Mouse (Mus musculus) gastrocnemius, adult 18-20 months (tissue): ENCODE data around the gene Il21. TPM values are rescaled to one million over a fixed set of nuclear protein-coding genes. Genes with fewer than 3 reads are reported as not detected.

Experiments used
- DNase-seq: peaks from one replicate; pipeline ENCODE4 v3.0.0; 2021; ENCODE audit warnings: low spot score
- microRNA-seq: library from miRNA; unstranded; fragments of <30 nt; microRNA quantifications from one replicate; pipeline ENCODE4 v1.2.0, GENCODE M21; 2021
- total RNA-seq, 2 experiments: library from RNA; stranded (reverse); gene quantifications; 2 replicates each; pipeline ENCODE4 v1.2.3; 2021

Gene Il21
- total RNA-seq, 2 experiments from 2014 or later, result not detected

- no peak for DNase-seq
Observed at GRCm38 (mm10) chr3:37191953-37192352, 40.5 kb downstream of the Il21 start.

- DNase-seq, result no peak
Observed at GRCm38 (mm10) chr3:37185534-37185933, 46.9 kb downstream of the Il21 start.

DNA sequence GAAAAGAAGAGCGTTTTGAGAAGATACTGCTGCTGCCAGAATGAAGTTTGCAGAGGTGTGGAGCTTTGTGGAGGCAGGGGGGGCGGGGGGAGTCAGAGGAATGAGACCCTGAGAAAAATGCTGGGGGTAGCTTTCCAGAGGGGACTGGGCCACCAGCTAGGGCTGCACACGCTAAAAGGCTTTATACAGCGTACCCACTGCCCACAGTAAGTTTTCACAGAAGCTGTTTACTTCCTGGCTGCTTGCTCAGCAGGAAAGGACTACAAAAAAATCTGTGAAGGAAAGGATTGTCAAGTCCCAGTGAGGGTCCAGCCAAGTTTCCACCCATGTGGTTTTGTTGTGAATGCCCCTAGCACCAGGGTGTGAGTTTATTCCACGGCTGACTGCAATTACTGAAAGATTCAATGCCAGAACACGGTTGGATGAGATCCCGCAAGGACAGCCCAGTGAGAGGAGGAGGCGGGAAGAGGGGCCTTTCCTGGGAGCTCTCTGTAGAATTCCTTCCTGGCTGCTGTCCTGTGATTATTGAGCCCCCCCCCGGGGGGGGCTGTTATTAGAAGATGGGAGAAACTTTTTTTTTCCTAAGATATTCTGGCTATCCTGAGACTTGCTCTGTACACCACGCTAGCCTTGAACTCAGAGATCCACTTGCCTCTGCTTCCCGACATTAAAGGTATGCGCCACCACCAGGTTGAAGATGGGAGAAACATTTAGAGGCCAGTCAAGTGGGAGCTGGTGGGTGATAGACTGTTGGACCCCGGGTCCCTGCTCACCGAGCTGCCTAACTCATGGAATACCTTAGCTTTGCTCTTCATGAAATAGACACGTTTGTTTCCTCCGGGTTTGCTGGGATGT lies 49.8 kb downstream of the Il21 start:
- DNase-seq, result peak; percentile 35

DNA sequence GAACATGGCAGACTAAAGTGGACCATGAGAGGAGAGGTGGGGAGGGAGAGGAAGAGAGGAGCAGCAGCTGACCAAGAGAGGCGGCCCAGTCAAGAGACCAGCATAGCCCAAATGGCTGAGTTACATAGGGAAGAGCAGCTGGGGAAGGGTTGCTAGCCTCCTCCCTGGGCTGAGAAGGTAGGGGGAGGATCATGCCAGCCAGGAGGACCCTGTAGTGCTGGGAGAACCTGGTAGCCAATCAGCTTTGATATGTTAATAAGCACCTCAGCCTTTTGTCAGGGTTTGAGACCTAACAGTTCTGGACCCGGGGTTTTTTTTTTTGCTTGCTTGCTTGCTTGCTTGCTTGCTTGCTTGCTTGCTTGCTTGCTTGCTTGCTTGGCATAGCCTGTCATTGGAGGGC lies 51.4 kb downstream of the Il21 start:
- no peak for DNase-seq

DNA sequence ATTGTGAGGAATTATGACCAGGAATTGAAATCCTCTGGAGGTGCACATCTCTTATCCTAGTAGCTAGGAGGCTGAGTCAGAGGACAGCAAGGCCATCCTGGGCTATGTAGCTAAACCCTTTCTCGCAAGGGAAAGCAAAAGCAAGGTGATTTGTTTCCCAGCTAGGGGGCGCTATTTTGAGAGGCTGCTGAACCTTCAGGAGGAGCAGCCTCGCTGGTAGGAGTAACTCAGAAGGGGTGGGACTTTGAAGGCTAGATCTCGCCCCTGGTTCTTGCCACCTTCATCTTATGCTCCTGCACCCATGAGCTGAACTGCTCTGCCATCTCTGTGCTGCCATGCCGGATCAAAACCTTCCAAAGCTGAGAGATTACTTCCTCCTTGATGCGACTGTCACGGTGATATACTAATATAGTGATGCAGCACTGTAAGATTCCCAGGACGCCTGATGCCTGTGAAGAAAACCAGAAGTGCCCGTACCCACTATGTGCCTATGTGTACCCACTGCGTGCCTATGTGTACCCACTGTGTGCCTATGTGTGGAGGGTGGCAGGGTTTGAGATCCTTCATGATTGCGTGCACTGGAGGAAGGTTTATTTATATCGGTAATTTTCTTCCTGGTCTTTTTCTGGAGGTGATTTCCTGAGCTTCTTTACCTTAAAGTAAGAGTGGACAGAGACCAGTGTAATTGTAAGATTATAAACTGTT lies 52.2 kb downstream of the Il21 start:
- DNase-seq, result no peak

DNA sequence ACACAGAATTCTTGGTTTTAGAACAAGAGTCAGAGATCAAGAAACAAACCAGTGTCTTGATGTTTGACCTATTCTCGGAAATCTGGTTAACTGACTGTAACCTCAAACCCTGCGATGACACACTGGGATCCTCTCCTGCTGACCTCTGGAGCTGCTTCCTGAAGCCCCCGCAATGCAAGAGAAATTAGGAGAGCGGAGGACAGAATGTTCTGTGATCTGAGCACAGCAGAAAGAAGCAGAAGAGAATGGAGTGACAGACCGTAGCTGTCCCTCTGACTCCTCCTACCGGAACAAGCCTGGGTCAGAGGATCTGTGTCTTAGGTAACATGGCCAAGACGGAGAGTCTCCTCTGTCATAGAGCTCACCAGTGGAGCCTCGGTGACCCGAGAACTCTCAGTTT lies 53.0 kb downstream of the Il21 start:
- no peak for DNase-seq

DNA sequence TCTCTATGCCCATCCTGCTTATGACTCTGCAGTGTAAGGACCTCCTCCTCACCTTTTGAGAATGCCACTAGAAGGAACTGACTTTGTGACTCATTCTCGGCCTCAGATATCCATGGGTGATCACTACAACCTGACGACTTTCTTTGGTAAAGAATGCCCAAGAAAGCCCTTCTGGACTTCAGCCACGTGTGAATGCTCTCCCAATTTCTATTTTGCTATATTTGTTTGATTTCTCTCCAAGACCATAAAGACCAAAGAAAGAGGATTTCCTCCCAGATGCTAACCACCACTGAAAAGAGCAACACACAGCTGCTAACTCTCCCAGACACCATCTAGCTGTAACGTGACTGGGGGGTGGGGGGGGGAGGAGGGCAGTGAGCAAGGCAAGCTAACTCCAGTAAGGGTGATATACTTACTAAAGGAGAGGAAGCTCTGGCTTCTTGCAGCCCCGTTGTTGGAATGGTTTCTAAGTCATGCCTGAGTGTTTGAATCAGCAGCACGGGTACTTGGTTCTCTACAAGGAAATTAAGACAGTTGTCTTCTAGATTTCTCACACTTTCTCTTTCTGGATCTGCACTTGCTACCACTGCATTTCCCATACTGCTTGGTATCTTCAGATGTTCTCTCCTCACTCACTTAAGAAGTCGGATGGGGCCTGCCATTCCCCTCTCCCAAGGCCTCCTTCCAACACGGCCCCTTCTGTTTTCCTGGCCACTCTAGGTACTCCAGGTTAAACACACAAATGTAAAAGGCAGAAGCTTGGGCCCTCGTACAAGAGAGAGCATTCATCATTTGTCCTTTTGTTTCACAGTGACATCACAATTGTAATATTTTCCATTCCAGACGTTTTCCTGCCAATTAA lies 57.5 kb downstream of the Il21 start:
- no peak for DNase-seq

GRCm38 (mm10) chr3:37173285-37173684 lies 59.2 kb downstream of the Il21 start:
- DNase-seq, result no peak

Small RNA genes within 50 kb of the gene (microRNA-seq; reads per million reads assigned to microRNA genes)
- gene Gm24169, result not detected

Other genes with a start within 250 kb of the Il21 start
- not detected for gene Adad1, start 169.1 kb downstream of the Il21 start, total RNA-seq
- not detected for gene Il2, start 106.7 kb downstream of the Il21 start, total RNA-seq
- under 1 TPM; 0.50 to 0.57 TPM for gene Bbs12, start 79.9 kb upstream of the Il21 start, total RNA-seq
- gene Cetn4, start 80.1 kb upstream of the Il21 start, total RNA-seq, result under 1 TPM in 1 of 2 experiments, not detected in 1; 0.23 TPM
- 10 to 100 TPM in 1 of 2 experiments, 1 to 10 TPM in 1; 5.7 to 10.1 TPM for gene Fgf2, start 115.7 kb upstream of the Il21 start, total RNA-seq
- gene Spata5, start 187.3 kb upstream of the Il21 start, total RNA-seq, result 10 to 100 TPM in 1 of 2 experiments, 1 to 10 TPM in 1; 8.2 to 11.0 TPM
- 10 to 100 TPM; 25.4 to 26.8 TPM for gene Nudt6, start 187.6 kb upstream of the Il21 start, total RNA-seq